Mouse (Mus musculus) liver, adult (tissue): ENCODE results near the gene Rtl1.

Experiments used
- GATA4 ChIP-seq: IDR thresholded peaks from 2 replicates; pipeline ENCODE4 v1.6.1; 2014; ENCODE audit warnings: mild to moderate bottlenecking, low read length; ENCODE audit not compliant: insufficient replicate concordance

Rtl1 gene

DNA sequence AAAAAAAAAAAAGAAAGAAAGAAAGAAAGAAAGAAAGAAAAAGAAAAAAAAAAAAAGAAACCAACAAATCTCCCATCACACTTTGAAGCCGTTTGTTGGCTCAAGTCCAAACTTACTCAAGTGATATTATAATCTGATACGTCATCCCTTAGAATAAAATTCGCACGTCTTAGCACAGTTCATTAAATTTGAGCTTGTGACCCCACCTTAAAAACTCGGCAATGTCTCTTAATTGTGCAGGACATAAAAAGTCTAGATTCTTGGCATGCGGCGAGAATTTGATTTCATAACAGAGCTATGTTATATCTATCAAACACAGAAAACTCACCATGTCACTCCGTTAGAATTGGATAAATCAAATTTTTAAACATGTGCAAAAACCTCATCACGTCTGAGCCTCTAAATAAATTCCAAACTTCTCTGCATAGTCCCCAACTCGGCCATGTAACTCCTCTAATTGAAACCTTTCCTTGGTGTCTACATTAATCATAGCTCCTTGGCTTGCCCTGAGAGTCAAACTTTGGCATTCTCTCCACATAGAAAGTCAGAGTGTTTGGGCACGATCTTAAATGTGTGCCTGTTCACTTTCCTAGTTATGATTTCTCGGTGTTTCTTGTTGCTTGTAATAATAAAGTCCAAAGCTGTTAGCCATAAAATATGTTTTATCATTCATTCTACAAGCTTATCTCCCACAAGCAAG, 1.4 kb downstream of the Rtl1 start:
- no peak for TF ChIP-seq GATA4

GRCm38 (mm10) chr12:109596726-109597125, 3.4 kb downstream of the Rtl1 start:
- no peak for TF ChIP-seq GATA4

GRCm38 (mm10) chr12:109596232-109596631, 3.9 kb downstream of the Rtl1 start:
- no peak for TF ChIP-seq GATA4

- no peak for TF ChIP-seq GATA4
Observed at GRCm38 (mm10) chr12:109595753-109596152, 4.4 kb downstream of the Rtl1 start.

DNA sequence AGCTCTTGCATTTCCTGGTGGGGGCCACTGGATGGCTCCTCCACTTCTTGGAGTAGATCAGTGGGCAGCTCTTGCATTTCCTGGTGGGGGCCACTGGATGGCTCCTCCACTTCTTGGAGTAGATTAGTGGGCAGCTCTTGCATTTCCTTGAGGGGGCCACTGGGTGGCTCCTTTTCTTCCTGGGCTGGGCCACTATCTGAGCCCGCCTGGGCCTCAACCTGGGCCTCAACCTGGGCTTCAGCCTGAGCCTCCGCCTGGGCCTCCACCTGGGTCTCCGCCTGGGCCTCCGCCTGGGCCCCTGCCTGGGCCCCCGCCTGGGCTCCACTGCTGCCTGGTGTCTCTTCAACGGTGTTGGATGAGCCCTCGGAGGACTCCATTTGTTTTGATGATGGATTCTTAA, 5.2 kb downstream of the Rtl1 start:
- TF ChIP-seq GATA4: no peak

DNA sequence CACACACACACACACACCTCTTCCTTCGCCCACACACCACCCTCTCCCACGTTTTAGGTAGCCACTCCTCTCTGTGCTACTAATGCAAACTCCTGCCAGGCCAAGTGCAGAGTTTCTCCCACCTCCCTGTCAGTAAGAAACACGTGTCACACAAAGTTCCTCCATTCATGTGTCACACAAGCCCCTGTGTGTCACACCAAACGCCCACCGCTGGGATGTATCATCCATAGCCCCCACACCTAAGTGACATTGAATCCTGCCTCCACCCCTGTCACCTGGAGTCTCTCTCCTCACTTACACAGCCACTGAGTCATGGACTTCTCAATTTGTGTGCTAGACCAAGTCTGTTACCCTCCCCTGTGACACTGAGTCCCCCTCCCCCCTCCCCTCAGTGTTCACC, 17.9 kb downstream of the Rtl1 start:
- no peak for TF ChIP-seq GATA4

DNA sequence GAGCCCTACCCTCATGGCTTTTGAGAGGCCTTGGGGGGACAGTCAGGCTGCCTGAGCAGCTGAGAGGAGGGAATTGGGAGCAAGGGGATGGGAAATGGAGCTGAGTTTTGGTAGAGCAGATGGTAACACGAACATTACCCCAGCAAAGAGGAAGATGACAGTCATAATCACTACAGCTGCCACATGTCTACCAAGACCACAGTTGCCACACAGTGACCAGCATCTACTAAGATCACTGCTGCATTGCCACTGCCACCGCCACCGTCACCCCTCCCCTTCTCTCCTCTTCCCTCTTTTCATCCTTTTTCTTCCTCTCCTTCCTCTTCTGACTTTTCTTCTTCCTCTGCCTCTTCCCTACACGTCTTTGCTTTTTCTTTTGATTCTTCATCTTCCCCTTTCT, 27.9 kb downstream of the Rtl1 start:
- TF ChIP-seq GATA4: no peak

DNA sequence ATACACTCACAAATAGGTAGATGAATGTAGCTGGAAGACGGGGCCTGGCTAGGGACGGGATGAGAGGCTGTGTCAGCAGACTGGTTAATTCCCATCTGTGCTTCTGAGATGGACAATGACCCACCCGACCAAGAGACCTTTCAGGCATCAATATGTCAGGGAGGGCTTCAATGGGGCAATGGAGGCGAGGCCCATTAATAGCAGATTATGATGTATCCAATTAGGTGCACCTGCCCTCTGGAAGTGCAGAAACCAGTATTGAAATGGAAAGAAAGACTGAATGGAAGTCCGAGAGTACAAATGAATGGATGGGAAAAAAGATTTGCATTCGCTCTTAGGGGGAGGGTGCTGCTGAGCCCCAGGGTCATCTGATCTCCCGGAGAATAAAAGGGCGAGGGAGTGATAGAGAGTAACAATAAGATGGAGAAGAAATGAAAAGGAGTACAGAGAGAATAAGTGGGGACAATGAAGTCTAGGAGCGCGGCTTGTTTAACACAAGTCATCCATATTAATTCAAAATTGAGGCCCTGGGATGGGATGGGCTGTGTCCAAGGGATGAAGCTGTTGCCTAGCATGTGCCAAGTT, 39.9 kb downstream of the Rtl1 start:
- no peak for TF ChIP-seq GATA4

DNA sequence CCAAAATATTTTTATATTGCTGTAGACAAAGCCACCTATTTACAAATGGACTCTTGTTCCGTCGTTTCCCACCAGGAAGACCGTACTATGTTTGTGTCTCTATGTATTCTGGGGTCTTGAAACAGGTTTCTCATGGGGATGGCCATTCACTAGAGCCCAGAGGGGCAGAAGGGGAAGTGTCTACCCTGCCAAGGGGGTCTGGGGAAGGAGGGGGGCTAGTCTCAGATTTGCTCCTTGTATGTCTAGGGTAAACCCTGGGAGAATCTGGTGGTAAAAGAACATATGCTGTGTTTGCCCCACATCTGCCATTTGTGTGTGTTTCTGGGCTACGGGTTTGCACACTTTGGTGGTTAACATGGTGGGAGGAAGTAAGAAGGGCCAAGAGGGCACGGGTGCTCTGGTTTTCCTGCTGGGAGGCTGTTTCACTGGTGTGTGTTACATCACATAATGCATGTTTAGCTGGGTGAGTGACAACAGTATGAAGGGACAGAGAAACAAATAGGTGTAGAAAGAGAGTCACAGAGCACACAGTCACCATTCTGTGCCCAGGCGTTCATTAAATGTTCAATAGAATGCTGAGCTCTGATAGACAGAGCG, 41.1 kb downstream of the Rtl1 start:
- TF ChIP-seq GATA4: no peak

DNA sequence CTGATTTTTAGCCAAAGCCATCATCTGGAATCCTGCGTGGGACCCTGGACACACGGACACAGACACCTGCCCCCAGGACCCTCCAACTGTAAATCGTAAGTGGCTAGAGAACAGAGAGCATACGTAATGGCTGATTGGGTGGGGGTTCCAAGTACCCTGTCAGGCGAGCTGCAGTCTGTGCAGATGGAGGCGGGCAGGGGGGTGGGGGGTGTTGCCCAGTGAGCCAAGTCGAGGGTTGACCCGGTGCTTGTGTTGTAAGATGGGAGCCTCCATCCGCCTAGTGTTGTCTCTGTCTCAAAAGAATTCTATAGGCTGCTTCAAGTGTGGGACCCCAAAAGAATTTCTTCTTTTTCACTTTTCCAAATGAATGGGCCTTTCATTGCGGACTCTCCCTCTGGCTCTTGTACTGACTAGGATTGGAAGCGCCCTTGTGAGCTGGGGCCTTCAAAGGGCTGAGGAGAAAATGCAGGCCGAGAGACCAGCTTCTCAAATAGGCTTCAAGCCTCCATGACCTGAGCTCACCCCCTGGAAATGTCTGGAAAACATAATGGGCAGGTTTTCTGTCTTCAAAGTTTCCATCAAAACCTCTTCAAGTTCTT, 41.8 kb downstream of the Rtl1 start:
- TF ChIP-seq GATA4: no peak

GRCm38 (mm10) chr12:109555837-109556409, 44.2 kb downstream of the Rtl1 start:
- TF ChIP-seq GATA4: no peak

- no peak for TF ChIP-seq GATA4
Observed at GRCm38 (mm10) chr12:109553568-109553967, 46.6 kb downstream of the Rtl1 start.

DNA sequence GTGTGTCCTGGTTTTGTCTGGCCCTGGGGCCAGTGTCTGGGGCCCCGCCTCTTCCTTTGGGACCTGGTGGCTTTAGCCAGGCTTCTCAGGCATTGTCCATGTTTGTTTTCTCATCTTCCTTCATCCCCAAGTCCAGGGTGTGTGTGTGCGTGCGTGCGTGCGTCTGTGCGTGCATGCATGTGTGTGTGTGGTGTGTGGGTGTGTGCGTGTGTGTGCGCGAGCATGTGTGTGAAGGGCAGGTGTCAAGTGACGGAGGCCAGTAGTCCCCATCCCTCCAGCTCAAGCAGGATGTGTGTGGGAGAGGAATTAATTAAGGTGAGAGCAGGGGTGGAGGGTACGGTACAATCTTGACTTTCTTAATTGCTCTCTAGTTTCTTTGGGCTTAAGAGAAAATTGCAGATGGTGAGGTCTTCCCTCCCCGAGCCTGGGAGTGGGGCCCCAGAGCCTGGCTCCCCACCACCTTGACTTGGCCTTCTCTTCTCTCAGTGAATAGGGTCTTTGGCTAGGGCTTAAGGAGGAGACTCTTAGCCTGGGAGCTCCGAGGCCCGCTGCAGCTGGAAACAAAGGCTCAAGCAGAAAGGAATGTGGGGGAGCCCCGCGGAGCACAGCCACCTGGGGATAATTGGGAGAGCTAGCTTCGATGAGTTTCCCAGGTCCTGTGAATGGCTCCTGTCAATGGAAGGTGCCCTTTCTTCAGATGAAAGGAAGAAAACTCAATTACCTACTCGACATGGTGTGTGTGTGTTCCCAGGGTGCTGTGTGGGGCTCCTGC, 47.2 kb downstream of the Rtl1 start:
- TF ChIP-seq GATA4: no peak

DNA sequence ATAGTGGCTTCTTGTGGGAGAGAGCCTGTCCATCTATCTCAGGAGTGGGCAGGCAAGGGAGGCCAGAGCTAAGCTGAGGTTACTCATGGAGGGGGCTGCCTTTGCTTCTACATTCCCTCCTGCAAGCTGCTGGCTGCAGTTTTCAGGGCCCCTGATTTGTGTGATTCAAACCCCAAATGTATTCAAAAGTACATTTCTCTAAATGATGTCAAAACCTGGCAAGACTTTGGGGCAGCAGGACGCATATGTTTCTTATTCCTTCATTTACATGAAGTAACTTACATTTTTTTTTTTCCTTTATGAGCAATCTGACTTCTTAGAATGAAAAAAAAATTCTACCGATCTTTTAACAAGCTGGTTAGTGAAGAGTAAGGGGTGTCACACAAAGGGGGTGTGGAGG, 48.4 kb downstream of the Rtl1 start:
- TF ChIP-seq GATA4: no peak

DNA sequence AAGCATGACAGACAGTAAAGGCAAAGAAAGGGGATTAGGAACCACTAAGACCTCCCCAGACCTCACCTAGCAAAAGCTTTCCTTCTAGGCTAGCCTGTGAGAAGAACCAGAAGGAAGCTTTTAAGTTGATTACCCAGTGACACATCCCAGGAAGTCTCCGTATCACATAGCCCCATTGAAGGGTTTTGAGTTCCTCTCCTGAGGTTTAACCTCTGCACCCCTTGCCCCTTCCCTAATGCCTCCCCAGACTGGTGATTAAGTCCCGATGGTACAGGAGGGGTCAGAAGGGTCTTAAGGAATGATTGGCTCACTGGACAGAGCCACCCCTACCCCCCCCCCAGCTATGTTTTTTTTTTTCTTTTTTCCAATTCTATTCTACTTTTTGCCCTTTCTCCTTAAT, 53.0 kb downstream of the Rtl1 start:
- TF ChIP-seq GATA4: no peak

DNA sequence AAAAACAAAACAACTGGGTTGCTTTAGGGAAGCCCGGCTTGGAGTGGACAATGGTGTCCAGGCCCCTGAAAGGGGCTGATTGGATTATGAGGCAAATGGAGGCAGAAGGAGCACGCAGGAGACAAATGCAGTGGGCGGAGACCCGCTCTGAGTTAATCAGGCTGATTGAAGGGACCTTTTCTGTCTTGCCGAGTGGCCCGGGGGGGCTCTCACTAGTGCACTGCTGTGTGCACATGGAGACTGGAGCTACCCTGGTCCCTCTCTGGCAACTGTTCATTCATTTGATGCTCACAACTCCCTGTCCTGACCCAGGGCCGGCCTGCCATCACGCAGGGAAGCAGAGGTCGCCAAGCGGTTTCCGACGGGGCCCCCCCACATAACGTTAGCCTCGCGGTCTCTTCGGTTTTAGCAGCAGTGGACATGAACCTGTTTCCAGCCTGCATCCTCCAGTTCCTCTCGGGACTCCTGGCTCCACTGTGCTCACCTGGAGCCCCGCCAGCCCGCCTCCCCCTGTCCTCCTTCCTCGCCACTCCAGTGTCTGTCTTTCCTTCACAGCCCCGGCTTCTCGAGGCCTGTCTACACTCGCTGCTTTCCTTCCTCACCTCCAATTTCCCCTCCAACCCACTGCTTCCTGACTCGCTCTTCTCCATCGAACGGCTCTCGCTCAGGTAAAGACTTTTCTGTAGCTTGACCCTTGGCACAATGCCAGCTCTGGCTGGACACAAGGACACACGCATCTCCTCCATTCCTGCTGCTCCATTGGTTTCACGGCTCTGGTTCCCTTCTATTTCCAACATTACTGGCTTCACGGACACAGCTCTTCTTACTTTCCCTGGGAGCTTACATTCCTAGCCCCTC, 54.0 kb downstream of the Rtl1 start:
- TF ChIP-seq GATA4: no peak
